Mouse (Mus musculus) frontal cortex, postnatal 14 days (tissue): Measurements from ENCODE around the gene Kat5.

Experiments
- DNase-seq, 2 experiments: peaks; one replicate each; pipeline ENCODE4 v3.0.0; 2022; ENCODE audit warnings: low spot score in 2 of 2

Kat5 gene

DNA sequence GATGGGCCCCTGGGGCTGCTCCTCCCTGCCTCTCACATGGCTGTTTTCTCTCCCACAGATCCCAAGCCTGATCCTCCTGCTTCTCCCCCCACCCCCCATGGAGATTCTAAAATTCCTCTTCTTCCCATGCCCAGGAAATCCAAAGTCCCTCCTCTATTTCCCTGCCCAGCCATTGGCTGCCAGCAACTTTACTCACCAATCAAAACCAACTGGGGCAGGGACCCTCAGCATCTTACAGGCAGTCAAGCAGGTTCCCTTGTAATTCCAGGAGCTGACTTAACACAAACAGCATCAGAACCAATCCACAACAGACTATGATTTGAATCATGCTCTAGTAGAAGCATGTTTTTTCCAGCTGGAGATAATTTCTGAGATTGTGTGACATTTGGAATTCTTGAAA, 19.9 kb upstream of the Kat5 start:
- no peak for DNase-seq

GRCm38 (mm10) chr19:5625311-5625710, 15.3 kb upstream of the Kat5 start:
- DNase-seq = no peak

GRCm38 (mm10) chr19:5621884-5622283, 11.8 kb upstream of the Kat5 start:
- DNase-seq = no peak

DNA sequence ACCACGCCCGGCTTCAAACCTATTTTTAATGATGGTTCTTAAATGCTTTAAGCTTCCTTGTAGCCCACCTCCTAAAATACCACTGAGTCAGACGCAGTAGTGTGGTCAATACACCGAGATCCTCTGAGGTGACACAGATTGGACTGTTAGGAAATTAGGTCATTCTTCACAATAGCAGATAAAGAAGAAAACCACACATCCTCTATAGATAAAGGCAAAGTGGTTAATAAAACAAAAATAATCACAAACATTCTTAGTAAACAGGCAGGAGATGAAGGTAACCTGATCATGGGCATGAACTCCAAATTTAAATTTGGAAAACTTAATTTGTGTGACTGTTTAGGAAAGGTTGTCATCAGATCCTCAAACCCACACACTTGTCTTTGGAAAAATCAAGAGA, 10.0 kb upstream of the Kat5 start:
- no peak for DNase-seq

- DNase-seq = no peak
Observed at GRCm38 (mm10) chr19:5614953-5615352, 4.9 kb upstream of the Kat5 start.

DNA sequence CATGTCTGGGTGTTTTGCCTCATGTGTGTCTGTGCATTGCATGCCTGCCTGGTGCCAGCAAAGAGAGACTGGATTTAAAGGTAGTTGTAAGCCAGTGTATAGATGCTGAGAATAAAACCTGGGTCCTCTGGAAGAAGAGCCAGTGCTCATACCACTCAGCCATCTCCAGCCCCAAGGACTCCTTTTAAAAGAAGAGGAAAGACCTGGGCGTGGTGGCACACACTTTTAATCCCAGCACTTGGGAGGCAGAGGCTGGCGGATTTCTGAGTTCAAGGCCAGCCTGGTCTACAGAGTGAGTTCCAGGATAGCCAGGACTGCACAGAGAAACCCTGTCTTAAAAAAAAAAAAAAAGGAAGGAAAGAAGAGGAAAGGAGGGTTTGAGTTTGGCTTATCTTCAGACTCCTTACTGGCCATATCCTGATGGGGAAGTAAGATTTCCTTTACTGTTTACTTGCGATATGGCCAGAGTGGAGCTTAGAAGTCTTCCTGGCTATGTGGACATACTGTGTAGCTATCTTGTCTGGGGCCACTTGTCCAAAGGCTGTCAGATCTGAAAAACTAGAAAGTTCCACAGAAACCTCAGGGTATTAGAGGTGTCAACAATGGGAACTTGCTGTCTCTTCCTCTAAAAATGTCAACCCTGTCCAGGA, 2.9 kb upstream of the Kat5 start:
- DNase-seq = no peak

GRCm38 (mm10) chr19:5611973-5612372, 1.9 kb upstream of the Kat5 start:
- no peak for DNase-seq

DNA sequence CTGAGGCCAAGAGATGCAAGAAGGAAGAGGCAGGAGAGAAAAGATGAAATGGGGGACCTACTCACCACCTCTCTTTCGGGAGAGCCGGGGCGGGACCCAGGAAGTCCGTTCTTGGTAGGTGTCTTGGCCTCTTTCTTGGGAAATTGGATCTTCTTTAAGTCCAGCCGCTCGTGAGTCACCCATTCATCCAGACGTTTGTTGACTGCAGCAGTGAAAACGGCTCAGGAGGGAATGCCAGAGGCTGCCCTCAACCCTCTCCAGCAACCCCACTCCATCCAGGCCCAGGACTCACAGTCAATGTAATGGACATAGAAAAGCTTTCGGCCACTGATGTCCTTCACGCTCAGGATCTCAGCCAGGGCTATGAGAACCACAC, 878 bp downstream of the Kat5 start:
- DNase-seq = no peak

- no peak for DNase-seq
Observed at GRCm38 (mm10) chr19:5608707-5609106, 1.3 kb downstream of the Kat5 start.

DNA sequence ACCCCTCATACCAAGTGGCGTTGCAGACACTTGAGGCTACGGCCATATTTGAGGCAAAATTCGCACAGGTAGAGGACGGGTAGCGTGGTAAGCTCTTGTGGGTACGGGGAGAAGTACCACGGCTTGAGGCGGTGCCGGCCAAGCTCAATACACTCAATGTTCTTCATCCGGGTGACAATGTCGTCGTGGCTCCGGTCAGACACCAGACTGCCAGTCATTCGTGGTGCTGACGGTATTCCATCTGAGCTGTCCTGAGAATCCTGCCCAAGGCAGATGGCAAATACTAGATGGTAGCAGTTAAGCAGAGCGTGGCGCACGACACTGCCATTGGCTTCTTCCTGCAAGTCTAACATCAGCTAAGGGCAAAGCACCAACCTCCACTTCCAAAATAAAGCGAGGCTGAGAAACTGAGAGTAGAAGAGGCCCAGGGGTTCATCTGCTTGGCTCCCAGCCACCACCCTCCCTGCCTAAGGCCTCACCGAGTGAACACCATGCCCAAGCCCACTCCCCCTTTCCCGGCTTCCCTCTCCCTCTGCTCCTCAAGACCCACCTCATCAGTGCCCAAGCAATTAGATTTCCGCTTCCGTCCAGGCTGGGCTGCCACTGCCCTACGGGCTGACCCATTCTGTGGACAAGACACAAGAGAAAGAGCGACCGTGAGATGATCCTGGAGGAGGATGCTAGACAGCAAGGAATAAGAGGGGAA, 2.2 kb downstream of the Kat5 start:
- no peak for DNase-seq

DNA sequence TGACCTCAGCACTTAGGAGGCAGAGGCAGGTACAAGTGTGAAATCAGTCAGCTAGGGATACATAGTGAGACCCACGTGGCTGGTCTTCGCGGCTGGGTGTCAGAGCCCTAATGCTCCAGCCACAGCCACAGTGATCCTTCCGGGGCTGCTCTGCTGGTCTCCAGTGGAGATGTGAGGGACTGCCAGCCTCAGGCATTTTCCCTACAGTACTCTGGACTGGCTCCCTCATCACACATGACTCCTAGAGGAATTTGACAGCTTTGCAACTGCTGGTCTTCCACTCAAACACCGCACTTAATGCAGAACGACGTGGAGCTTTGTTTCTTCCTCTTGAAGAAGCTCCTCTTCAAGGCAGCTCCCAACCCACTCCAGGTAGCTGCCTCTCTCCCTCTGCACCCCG, 3.8 kb downstream of the Kat5 start:
- DNase-seq = no peak

- no peak for DNase-seq
Observed at GRCm38 (mm10) chr19:5605126-5605525, 4.9 kb downstream of the Kat5 start.

DNA sequence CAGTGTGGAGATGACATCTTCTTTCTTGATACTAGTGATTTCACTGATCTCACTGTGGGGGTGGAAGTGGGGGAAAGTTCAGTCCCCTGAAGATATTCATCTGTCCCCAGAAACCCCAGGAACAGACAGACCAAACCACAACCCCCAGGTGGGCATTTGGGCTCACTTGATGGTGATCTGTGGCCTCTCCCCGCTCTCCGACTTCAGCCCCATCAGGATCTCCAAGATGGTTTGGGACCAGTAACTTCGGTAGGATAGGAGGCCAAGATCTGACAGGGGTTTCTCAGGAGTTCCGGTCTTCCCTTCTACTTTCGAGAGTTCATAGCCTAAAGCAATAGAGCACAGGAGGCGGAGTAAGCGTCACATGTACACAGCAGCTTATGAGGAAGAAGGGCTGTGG, 6.4 kb downstream of the Kat5 start:
- DNase-seq = no peak

- DNase-seq = peak; percentile 65 to 77
Observed at GRCm38 (mm10) chr19:5601752-5602541, 8.1 kb downstream of the Kat5 start, which contains the start of gene Rnaseh2c. Gene Rnaseh2c (plus strand): TSS chr19:5601873.

DNA sequence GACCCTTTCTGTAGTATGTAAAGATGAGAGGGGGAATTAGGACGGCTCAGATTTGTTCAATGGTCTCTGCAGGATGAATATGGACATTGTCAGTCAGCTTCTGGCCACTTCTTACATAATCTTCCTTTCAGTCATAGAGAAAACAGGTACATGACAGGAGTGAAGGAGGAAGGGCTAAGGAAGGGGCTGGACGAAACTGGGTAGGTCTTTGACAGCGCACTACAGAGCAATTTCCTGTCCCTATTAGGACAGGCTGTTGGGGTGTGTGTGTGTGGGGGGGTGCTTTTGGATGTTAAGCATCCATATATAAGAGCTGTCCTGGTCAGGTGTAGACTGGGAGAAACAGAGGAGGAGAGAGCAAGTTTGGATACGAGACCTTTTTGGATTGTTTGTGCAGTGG, 10.8 kb downstream of the Kat5 start:
- no peak for DNase-seq

GRCm38 (mm10) chr19:5591888-5592287, 18.1 kb downstream of the Kat5 start:
- DNase-seq = no peak

DNA sequence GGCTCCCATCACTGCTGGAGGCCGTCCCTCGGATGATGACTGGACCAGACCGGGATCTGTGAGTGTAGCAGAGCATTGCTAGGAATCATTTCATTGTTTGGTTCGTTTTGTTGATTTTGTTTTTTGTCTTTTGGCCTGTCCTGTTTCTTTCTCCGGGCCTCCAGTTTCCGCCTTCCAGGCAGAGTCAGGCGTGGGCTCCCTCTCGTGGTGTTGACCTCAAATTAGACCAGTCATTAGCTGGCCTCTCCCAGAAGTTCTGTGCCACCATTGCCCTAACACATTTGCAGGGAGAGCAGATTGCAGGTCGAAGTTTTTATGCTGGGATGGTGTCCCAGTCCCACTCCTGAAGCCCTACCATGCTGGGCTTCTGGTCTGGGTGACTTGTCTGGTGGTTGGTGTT, 20.9 kb downstream of the Kat5 start:
- no peak for DNase-seq

DNA sequence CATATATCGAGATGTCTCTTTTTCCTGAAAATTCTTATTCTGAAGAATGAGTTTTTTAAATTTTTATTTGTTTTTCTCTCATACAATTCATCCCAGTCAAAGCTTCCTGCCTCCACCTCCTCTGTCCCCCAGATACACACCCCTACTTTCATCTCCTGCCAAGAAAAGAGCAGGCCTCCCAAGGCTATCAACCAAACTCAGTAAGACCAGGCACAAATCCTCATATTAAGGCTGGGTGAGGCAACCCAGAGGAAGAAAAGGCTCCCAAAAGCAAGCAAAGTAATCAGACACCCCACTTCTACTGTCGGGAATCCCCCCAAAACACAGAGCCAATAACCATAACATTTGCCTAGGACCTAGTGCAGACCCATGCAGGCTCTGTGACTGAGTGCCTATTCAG, 28.0 kb downstream of the Kat5 start:
- DNase-seq = no peak

DNA sequence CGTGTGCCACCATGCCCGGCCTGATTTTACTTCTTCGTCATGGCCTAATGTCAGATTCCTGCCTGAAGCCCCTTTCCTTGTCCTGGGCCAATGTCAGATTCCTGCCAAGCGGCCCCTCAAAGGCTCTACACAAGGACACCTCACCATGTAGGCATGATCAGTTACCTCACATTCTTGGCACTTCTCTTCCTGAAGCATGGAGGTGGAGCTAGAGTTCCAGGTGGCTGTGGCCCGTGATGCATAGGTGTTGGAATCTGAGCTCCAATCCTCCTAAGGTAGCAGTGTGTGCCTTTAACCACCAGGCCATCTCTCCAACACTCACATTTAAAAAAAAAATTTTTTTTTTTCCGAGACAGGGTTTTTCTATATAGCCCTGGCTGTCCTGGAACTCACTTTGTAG, 29.3 kb downstream of the Kat5 start:
- no peak for DNase-seq

- no peak for DNase-seq
Observed at GRCm38 (mm10) chr19:5579971-5580370, 30.1 kb downstream of the Kat5 start.

GRCm38 (mm10) chr19:5575336-5575735, 34.7 kb downstream of the Kat5 start:
- DNase-seq = no peak

GRCm38 (mm10) chr19:5572331-5573125, 37.5 kb downstream of the Kat5 start:
- peak; percentile 40 to 42 for DNase-seq
